Mouse (Mus musculus) bone marrow, adult 2 months (tissue): ENCODE data around the gene Ddah1. TPM values are rescaled to one million over a fixed set of nuclear protein-coding genes. Genes with fewer than 3 reads are reported as not detected.

Experiments used
- H3K27ac ChIP-seq: fragments of 200-500 bp; 2 replicates; pipeline ENCODE4 v1.5.1; 2012; ENCODE audit warnings: low read depth, mild to moderate bottlenecking, control low read depth, inconsistent platforms, low read length; ENCODE audit not compliant: control insufficient read depth, poor library complexity, insufficient read depth
- H3K4me1 ChIP-seq: fragments of 200-500 bp; 2 replicates; pipeline ENCODE4 v1.6.1; 2011; ENCODE audit warnings: low read length; ENCODE audit not compliant: control insufficient read depth, insufficient read depth
- H3K4me3 ChIP-seq: fragments of 200-500 bp; replicated peaks from 2 replicates; pipeline ENCODE3; 2011; ENCODE audit warnings: mild to moderate bottlenecking, low read depth, low read length, control low read depth; ENCODE audit not compliant: control insufficient read depth
- CTCF ChIP-seq: fragments of 200-500 bp; IDR thresholded peaks from 2 replicates; pipeline ENCODE4 v1.5.1; 2011; ENCODE audit warnings: low read length, control low read depth; ENCODE audit not compliant: control insufficient read depth, insufficient read depth
- POLR2A ChIP-seq: fragments of 200-500 bp; IDR thresholded peaks from 2 replicates; pipeline ENCODE4 v1.6.1; 2011; ENCODE audit warnings: low read depth, mild to moderate bottlenecking, control low read depth, low read length, borderline replicate concordance; ENCODE audit not compliant: control insufficient read depth
- WGBS: fragments of 180-500 bp; shearing (Covaris S2); methylation state at CpG from one replicate; pipeline ENCODE4 v1.1.7; 2018; 5-methylcytosine and 5-hydroxymethylcytosine counted together
- polyA plus RNA-seq: library from polyadenylated mRNA; stranded (reverse); fragments of >200 nt; gene quantifications from 2 replicates; pipeline ENCODE4 v1.2.4, GENCODE M21; 2011; ENCODE audit warnings: low replicate concordance; ENCODE audit not compliant: missing spikeins, insufficient read depth, insufficient read length

Ddah1 gene
- polyA plus RNA-seq, 1 experiment, result 2.4 TPM

DNA sequence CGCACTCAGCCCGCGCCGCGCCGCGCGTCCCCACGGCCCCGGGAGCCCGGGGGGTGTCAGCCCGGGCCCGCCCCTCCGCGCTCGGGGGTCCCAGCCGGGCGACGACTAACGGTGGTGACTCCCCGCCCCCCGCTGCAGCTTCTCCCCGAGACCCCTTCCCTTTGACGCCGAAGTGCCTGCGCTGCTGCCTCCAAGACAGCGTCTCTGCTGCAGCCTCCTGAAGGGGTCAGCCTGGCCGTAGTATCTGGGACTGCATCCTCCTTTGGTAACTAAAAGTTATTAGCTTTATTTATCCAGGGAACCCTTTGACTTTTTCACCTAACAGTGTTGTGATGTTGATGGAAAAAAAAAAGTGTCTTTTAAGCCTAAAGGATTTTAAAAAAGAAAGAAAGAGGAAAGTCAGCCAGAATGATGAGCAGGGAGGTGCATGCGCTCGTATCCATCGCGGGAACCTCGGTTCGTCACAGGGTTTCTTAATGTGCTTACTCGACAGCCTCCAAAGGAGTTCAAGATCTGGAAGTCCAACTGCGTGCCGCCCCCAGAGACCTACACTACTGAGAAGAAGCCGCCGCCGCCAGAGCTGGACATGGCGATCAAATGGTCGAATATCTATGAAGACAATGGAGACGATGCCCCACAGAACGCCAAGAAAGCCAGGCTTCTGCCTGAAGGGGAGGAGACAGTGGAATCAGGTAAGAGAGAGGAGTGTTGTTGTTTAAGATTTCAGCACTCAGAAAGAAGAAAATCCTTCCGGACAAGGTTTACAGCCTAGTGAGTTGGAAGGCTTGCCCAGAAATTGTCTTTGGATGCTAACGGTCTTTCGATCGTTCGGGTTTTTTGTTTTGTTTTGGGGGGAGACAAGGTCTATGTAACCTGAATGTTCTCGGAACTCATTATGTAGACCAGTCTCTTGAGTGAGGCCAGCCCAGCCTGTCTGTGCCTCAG is 180.2 kb downstream of the Ddah1 start:
- 20% methylated on average over 50 of the region's 50 CpGs for WGBS
- no peak overlapping the region; the same call in 1 of the 2 replicates for H3K27ac ChIP-seq

GRCm38 (mm10) chr3:145939402-145939801 is 180.9 kb downstream of the Ddah1 start:
- H3K4me1 ChIP-seq, result peaks cover 5% of the 10 kb centered on the region; the same call in 1 of the 2 replicates
- 47% methylated on average over 12 of the region's 12 CpGs for WGBS
- no peak overlapping the region for H3K4me3 ChIP-seq
- TF ChIP-seq CTCF (no peak), POLR2A (no peak)
- H3K27ac ChIP-seq, result no peak overlapping the region

More for the DNA sequence above, 180.2 kb downstream of the Ddah1 start:
- Histone ChIP-seq H3K4me1 (peaks cover 5% of the 10 kb centered on the region; the same call in 1 of the 2 replicates), H3K4me3 (peak overlapping the region; percentile 96)
- no peak for TF ChIP-seq POLR2A
- TF ChIP-seq CTCF, result no peak

DNA sequence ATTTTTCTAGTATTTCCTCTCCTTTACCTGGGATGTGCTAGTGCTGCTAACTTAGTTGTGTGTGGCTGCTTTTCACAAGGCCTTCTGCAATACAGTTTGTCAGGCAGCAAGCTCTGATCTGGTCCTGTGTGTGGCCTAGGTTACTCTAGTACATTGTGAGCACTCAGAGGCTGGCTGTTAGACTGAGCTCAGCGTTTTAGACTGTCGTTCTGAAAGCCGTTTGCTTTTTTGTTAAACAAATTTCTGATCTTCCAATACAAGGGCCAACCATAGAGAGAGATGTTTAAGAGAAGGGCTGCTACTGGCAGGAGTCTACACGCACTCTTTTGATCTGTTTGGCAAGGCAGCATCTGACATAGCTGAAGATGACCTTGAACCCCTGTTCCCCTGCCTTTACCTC is 181.5 kb downstream of the Ddah1 start:
- no peak for TF ChIP-seq CTCF
- no peak for TF ChIP-seq POLR2A
- H3K27ac ChIP-seq, result no peak overlapping the region
- no peak overlapping the region for H3K4me3 ChIP-seq
- peaks cover 5% of the 10 kb centered on the region; the same call in 1 of the 2 replicates for H3K4me1 ChIP-seq
- WGBS, result 81% methylated on average over 4 of the region's 4 CpGs

GRCm38 (mm10) chr3:145941971-145942370 is 183.5 kb downstream of the Ddah1 start:
- H3K4me1 ChIP-seq, result peaks cover 7% of the 10 kb centered on the region; the same call in 1 of the 2 replicates
- no peak overlapping the region for H3K27ac ChIP-seq
- TF ChIP-seq POLR2A (no peak), CTCF (peak; percentile 80)
- 2% methylated on average over 3 of the region's 3 CpGs for WGBS
- H3K4me3 ChIP-seq, result no peak overlapping the region

Other genes starting within 250 kb of the Ddah1 start
- gene Znhit6, start 182.5 kb upstream of the Ddah1 start, polyA plus RNA-seq, result 20.1 and 21.9 TPM in 2 replicates
- 4.3 and 15.7 TPM in 2 replicates for gene Ccn1, start 108.7 kb upstream of the Ddah1 start, polyA plus RNA-seq
- gene Bcl10, start 164.1 kb downstream of the Ddah1 start, polyA plus RNA-seq, result 8.8 and 14.2 TPM in 2 replicates
- gene 2410004B18Rik, start 179.3 kb downstream of the Ddah1 start, polyA plus RNA-seq, result 14.4 and 34.3 TPM in 2 replicates
- 0.49 and 2.1 TPM in 2 replicates for gene Syde2, start 229.2 kb downstream of the Ddah1 start, polyA plus RNA-seq